ENCODE assay signal across 14 mouse cellular contexts in the genomic region with DNA sequence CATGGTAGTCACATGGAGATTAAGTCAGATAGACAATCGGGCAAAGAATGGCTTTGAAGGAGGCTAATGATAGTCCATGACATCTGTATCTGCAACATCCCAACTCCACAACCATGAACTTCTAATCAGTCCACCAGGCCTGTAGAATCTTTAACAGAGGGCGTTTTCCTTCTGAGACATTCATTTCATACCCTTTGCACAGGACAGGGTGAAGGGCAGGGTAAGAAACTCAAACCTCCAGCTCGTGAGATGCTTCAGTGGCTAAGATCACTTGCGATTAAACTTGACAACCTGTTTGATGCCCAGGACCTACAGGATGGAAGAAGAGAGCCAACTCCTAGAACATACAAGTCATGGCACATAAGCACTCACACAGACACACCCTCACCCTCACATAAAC.
"Had no signal": no experiment of that assay in that cellular context is flagged by ENCODE, and none has a peak within 500 bp of the region (broad histone marks: within the 10 kb centered on the region; RNA-seq: fewer than 3 reads in every experiment).

No protein-coding gene starts in this region.

- H3K36me3 ChIP-seq: limb, embryonic 10.5 days; midbrain, embryonic 15.5 days; neural tube, embryonic 12.5 days had no signal

- H3K9ac ChIP-seq: liver, embryonic 14.5 days; lung, embryonic 14.5 days; midbrain, embryonic 15.5 days; neural tube, embryonic 12.5 days had no signal

- ATAC-seq: hindbrain, postnatal 0 days; midbrain, embryonic 15.5 days had no signal

- H3K27me3 ChIP-seq: midbrain, embryonic 15.5 days; neural tube, embryonic 12.5 days had no signal

- H3K4me3 ChIP-seq: left cerebral cortex, adult 2 months; limb, embryonic 10.5 days; megakaryocyte, embryonic 14.5 days; midbrain, embryonic 15.5 days; neural tube, embryonic 12.5 days had no signal

- H3K9me3 ChIP-seq: limb, embryonic 10.5 days; megakaryocyte, embryonic 14.5 days; midbrain, embryonic 15.5 days; neural tube, embryonic 12.5 days had no signal

- H3K4me2 ChIP-seq: lung, embryonic 14.5 days; midbrain, embryonic 11.5 days; midbrain, embryonic 15.5 days; neural tube, embryonic 12.5 days had no signal

- DNase-seq: lung, embryonic 14.5 days; lung, postnatal 14 days; spleen, adult 18-20 months; thymus, adult 2 months; thymus, postnatal 25 days had no signal

- H3K27ac ChIP-seq: hindbrain, postnatal 0 days; left cerebral cortex, adult 2 months; limb, embryonic 10.5 days; liver, embryonic 14.5 days; macrophage; midbrain, embryonic 15.5 days; neural tube, embryonic 12.5 days had no signal

- H3K4me1 ChIP-seq: neural tube, embryonic 12.5 days had no signal
